Mouse (Mus musculus) lung, postnatal 0 days (tissue): Measurements from ENCODE around the gene Creb3.

Source experiments
- CTCF ChIP-seq: IDR thresholded peaks from 2 replicates; pipeline ENCODE4 v1.5.1; 2016; ENCODE audit warnings: antibody characterized with exemption, mild to moderate bottlenecking
- EP300 ChIP-seq: IDR thresholded peaks from 2 replicates; pipeline ENCODE4 v1.6.1; 2016; ENCODE audit warnings: antibody characterized with exemption, mild to moderate bottlenecking, control low read depth

GRCm38 (mm10) chr4:43555926-43556325 is 6.2 kb upstream of the Creb3 start:
- TF ChIP-seq CTCF (no peak), EP300 (no peak)
